Mouse (Mus musculus) heart, postnatal 10 days (tissue): ENCODE data around the gene Rdh9. TPM values are rescaled to one million over a fixed set of nuclear protein-coding genes. Genes with fewer than 3 reads are reported as not detected.
"Not testable (repeated sequence)": the region's sequence is repeated elsewhere in the genome, so short reads cannot be mapped to it uniquely, and the experiment has no call there.

ENCODE experiments used
- DNase-seq, 2 experiments: peaks; one replicate each; pipeline ENCODE4 v3.0.0; 2021
- intact Hi-C: fragments of 180-260 bp; cut with DNase I; formaldehyde crosslinking; loops from one replicate; pipeline ENCODE4 v1.15.1; 2025
- total RNA-seq, 2 experiments: library from RNA; stranded (reverse); gene quantifications; 2 replicates each; pipeline ENCODE4 v1.2.3; 2021

The Rdh9 gene
- total RNA-seq, 2 experiments from 2014 or later, result 0.74 TPM; not detected in 1

- peak; percentile 32 to 55 for DNase-seq
- intact Hi-C loops, result no loop called here
These were observed 20.3 kb upstream of the Rdh9 start for GRCm38 (mm10) chr10:127755770-127756468.

DNA sequence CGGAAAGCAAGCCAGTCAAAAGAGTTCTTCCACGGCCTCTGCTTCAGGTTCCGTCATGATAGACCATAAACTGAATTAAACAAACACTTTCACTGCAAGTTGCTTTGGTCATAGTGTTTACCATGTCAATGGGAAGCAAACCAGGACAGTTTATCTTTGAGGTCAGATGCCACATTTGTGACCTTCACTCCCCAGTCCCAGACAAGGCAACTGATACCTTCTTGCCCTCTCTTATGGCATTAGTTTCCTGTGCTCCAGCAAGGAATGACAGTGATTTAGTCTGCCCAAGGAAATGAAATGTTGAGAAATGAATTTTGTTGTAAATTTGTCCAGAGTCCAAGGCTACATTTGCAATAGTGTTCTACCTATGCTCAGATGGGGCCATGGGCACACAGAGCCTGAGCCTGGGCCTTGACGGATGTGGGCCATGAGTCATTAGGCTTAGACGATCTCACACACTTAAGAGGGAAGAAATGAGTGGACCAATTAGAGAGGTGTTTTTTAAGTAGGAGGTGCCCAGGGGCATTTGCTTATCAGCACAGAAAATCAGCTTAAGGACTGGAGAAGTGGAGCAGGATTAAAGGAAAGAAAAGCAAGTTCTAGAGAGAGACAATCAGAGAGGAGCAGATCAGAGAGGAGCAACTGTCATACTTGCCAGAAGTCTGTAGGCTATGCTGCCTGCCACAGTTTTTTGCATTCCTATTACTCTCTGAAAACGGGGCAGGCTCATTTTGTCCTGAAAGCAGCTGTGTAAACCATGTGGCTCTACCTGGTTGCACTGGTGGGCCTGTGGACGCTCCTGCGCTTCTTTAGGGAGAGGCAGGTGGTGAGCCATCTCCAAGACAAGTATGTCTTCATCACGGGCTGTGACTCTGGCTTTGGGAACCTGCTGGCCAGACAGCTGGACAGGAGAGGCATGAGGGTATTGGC is 16.7 kb upstream of the Rdh9 start, which contains the start of the genes Rdh1 and Rdh16f1:
Gene Rdh1, plus strand, starts transcription at position 541 of the 930 bp plus-strand sequence.
Gene Rdh16f1, plus strand, starts transcription at position 607 of the 930 bp plus-strand sequence.
- no peak for DNase-seq
- intact Hi-C loops, result no loop called here

DNA sequence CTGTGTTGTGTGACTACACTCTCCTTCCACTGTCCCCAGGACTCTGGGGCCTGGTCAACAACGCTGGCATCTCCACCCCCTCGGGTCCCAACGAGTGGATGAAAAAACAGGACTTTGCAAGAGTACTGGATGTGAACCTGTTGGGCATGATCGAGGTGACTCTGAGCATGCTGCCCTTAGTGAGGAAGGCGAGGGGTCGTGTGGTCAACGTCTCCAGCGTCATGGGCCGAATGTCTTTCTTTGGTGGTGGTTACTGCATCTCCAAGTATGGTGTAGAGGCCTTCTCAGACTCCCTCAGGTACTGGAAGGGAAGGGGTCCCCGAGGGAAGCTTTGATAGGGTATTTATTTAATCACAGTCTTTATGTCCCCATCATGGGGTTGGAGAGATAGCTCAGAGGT is 13.3 kb upstream of the Rdh9 start:
- DNase-seq, intact Hi-C loops: not testable (repeated sequence)

DNA sequence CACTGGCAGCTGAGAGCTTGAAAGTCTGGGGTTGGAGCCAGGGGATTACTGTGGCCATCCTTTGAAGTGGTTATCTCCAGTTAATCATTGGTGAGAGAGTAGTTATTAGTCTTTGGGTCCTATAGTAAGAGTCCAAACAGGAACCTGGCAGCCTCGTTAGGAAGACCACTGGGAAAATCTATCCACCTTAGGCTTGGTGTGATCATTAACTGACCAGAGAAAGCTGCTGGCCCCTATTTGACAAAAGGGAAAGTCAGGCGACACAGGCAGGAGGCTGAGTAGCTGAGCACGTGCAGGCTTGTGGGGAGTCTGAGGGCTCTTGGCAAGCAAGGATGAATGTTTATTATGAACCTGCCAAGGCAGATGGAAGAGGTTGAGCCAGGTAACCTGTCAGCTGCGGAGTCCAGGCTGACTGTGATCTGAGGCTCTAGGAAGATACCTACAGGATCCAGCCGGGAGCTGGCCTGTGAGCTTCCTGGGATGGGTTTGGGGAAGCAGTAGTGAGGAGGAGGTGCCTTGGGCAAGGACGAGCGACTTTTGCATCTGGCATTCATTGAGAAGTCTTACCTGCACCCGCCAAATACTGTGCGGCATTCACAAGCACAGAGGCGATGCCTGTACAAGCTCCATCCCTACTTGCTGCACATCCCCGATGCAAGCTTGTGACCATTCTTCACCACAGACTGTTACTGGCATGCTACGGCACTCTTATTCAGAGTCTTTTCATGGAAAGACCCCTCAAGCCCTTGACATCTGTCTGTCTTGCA is 12.1 kb upstream of the Rdh9 start:
- intact Hi-C loops, result no loop called here
- DNase-seq, result no peak

- intact Hi-C loops, result no loop called here
- no peak for DNase-seq
These were observed 9.6 kb upstream of the Rdh9 start for GRCm38 (mm10) chr10:127766564-127766963.

DNA sequence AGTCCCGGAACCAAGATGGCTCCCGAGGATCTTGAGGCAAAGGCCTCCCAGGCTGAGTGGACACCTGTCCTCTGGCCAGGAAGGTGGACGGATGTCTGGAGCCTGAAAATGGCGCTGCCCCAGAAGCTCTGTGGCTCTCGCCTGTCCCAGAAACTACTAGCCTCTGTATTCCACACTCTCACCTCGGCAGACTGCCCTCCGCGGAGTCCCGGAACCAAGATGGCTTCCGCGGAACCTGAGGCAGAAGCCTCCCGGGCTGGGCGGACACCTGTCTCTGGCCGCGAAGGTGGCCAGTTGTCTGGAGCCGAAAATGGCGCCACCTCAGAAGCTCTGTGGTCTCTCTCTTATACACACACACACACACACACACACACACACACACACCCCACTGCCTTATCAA is 6.1 kb downstream of the Rdh9 start:
- DNase-seq, intact Hi-C loops: not testable (repeated sequence)

DNA sequence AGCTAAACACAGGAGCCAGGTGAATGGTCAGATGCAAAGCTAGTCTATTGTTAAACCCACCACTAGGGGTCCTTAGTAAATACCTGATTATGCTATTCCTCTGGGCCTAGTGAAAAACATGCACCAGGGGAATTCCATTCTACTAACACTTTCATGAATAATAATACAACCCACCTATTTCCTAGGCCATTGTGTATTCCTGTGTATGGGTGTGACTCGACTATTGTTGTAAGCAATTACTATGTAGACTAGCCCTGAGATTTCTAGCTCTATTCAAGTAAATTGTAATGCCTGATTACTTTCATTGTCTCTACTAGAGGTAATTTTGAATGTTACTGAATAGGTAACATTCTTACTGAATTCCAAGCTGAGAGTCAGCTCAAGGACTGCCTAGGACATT is 9.2 kb downstream of the Rdh9 start:
- intact Hi-C loops, DNase-seq: not testable (repeated sequence)

DNA sequence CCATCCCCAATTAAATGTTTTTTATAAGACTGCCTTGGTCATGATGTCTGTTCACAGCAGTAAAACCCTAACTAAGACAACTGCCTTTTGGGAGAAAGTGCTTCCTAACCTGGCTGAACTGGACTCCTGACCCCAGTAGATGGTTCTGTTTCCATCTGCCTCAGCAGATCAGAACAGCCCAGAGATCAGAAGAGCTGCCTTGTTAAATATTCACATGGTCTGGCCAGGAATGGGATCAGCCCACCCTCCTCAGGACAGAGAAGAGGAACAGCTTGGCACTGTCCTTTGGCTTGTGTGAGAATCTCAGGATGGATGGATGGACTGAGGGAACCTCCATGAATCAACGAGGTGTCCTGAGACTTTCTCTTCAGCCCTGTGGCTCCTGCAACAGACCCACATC is 23.1 kb downstream of the Rdh9 start:
- no peak for DNase-seq
- intact Hi-C loops, result no loop called here

GRCm38 (mm10) chr10:127800891-127801290 is 24.7 kb downstream of the Rdh9 start, which contains the start of gene Rdh16:
TSS of gene Rdh16 (plus strand) at chr10:127801152.
- intact Hi-C loops, result no loop called here
- no peak for DNase-seq

DNA sequence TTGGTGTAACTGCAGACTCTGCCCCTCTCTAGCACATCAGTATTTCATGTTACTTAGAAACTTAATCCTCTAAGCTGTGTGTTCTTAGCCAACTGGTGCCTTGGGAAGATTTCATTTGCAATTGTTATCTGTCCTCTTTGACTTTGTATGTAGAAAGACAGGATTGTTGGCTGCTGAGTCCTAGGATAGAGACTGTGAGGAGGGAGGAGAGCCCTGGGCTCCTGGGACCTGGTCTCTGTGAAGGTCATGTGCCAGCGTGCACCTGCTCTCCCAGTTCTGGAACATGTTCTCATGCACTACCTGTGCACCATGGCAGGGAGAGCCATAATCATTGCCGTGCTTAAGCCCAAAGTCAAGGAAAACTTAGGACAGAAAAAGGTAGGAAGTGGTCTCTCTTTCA is 25.4 kb downstream of the Rdh9 start:
- DNase-seq, result no peak
- intact Hi-C loops, result no loop called here

DNA sequence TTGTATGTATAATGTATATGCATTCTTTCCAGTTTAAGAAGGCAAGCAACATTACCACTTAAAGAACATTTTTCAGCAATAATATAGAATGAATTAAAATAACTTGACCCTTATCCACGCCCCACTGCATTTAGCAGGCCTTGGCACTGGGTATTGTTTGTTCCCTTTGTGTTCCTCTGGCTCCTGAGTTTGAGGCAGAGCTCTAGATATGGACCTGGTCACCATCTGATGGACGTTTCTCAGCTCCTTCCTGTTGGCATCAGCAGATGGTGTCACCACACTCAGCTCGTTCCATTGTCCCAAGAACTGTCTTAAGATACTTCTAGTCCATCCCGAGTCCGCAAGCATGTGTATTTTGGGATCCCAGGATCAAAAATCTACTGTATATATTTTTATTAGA is 26.1 kb downstream of the Rdh9 start:
- no peak for DNase-seq
- intact Hi-C loops, result no loop called here

- intact Hi-C loops, result no loop called here
- no peak for DNase-seq
These were observed 28.2 kb downstream of the Rdh9 start for GRCm38 (mm10) chr10:127804416-127804815.

DNA sequence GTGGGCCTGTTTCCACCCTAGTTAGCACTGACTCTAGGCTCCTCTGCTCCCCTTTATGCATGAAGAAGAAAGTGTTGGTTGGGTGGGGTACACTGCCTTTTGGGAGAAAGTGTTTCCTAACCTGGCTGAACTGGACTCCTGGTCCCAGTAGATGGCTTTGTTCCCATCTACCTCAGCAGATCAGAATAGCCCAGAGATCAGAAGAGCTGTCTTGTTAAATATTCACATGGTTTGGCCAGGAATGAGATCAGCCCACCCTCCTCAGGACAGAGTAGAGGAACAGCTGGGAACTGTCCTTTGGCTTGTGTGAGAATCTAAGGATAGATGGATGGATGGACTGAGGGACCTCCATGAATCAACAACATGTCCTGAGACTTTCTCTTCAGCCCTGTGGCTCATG is 39.7 kb downstream of the Rdh9 start:
- intact Hi-C loops, result no loop called here
- no peak for DNase-seq

GRCm38 (mm10) chr10:127817268-127817910 is 41.2 kb downstream of the Rdh9 start:
- DNase-seq, intact Hi-C loops: not testable (repeated sequence)

GRCm38 (mm10) chr10:127821806-127822205 is 45.6 kb downstream of the Rdh9 start:
- DNase-seq, intact Hi-C loops: not testable (repeated sequence)

- intact Hi-C loops, result no loop called here
- DNase-seq, result peak in 1 of 2 experiments; percentile 4
These were observed 49.2 kb downstream of the Rdh9 start for GRCm38 (mm10) chr10:127825386-127825785.

- intact Hi-C loops, result no loop called here
- DNase-seq, result no peak
These were observed 52.9 kb downstream of the Rdh9 start for GRCm38 (mm10) chr10:127829121-127829520.

- DNase-seq, intact Hi-C loops: not testable (repeated sequence)
These were observed 58.0 kb downstream of the Rdh9 start for GRCm38 (mm10) chr10:127834186-127834585.

DNA sequence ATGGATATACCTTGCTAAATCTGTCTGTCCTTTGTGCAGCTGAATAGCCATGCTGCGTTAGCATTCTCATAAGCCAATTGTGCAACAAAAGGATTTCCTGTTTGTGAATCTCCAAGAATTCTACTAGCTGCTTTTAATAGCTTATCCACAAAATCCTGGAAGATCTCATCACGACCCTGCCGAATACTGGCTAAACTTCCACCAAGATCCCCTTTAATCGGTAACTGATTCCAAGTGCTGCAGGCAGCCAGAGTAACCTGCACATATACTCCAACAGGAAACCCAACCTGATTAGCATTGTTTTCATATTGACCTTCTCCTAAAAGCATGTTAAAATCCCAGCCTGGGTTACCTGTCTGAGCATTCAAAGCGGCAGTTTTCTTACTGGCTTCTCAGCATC is 59.1 kb downstream of the Rdh9 start:
- intact Hi-C loops, result no loop called here
- no peak for DNase-seq

DNA sequence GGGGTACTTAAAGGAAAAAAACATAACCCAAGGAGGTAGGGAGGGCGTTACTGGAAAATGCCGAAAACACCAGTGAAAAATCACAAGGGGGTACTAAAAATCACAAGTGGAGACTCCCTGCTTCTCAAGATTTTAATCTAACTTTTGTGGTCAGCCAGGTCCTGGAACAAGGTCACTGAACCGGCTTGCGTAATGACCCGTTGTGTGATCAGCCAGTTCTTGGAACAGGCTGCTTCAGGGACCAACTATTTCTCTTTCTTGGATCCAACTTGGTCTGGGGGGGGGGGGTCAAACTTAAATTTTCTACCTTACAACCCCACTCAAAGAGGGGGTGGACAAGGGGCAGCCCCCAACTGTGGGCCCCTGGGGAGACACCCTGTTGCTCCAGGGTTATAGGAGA is 61.6 kb downstream of the Rdh9 start:
- intact Hi-C loops, DNase-seq: not testable (repeated sequence)
